Mouse (Mus musculus) splenic B cell, adult 2 months (primary cell): Measurements from ENCODE around the gene Sytl2.

ENCODE experiments used
- DNase-seq: peaks from one replicate; pipeline ENCODE4 v3.0.0-alpha.2; 2011; ENCODE audit warnings: low read depth, low spot score
- H3K27me3 ChIP-seq: 2 replicates; pipeline ENCODE4 v1.6.1; 2012; ENCODE audit warnings: mild to moderate bottlenecking, low read length, moderate library complexity, mixed read lengths; ENCODE audit not compliant: control insufficient read depth, poor library complexity, insufficient read depth, severe bottlenecking
- H3K36me3 ChIP-seq: 2 replicates; pipeline ENCODE4 v1.6.1; 2012; ENCODE audit warnings: mild to moderate bottlenecking, low read length, moderate library complexity, mixed read lengths; ENCODE audit not compliant: control insufficient read depth, poor library complexity, insufficient read depth, severe bottlenecking

Gene Sytl2

GRCm38 (mm10) chr7:90456149-90456844, 154.2 kb downstream of the Sytl2 start:
- no peak for DNase-seq
- no peaks in the 10 kb centered on the region for H3K27me3 ChIP-seq
- H3K36me3 ChIP-seq = peaks cover 1% of the 10 kb centered on the region; the same call in 1 of the 2 replicates

GRCm38 (mm10) chr7:90456845-90457468, 154.9 kb downstream of the Sytl2 start, which contains the start of gene Tmem126a:
Gene Tmem126a (minus strand): TSS chr7:90457229.
- peak; percentile 85 for DNase-seq
- Histone ChIP-seq H3K36me3 (0 out of 2 replicates have a peak, but pooled peaks cover 1% of the 10 kb centered on the region), H3K27me3 (no peaks in the 10 kb centered on the region)

GRCm38 (mm10) chr7:90457517-90457916, 155.5 kb downstream of the Sytl2 start:
- Histone ChIP-seq H3K27me3 (no peaks in the 10 kb centered on the region), H3K36me3 (0 out of 2 replicates have a peak, but pooled peaks cover 1% of the 10 kb centered on the region)
- peak; percentile 15 for DNase-seq
